Mouse (Mus musculus) layer of hippocampus, adult 18-20 months (tissue): Measurements from ENCODE around the gene Cep135. TPM values are rescaled to one million over a fixed set of nuclear protein-coding genes. Genes with fewer than 3 reads are reported as not detected.

Source experiments
- DNase-seq, 2 experiments: peaks; one replicate each; pipeline ENCODE4 v3.0.0; 2022; ENCODE audit warnings: low spot score in 2 of 2
- total RNA-seq, 2 experiments: library from RNA; stranded (reverse); gene quantifications; 2 replicates each; pipeline ENCODE4 v1.2.3; 2021

Gene Cep135
- total RNA-seq, 2 experiments from 2014 or later, result 6.0 to 6.7 TPM

GRCm38 (mm10) chr5:76683455-76683854 is 95.0 kb downstream of the Cep135 start:
- DNase-seq, result no peak

GRCm38 (mm10) chr5:76684658-76685605 is 96.4 kb downstream of the Cep135 start:
- DNase-seq, result no peak

- DNase-seq, result no peak
These were observed 99.6 kb downstream of the Cep135 start for GRCm38 (mm10) chr5:76687961-76688600.

GRCm38 (mm10) chr5:76688643-76689042 is 100.1 kb downstream of the Cep135 start:
- no peak for DNase-seq

- no peak for DNase-seq
These were observed 101.7 kb downstream of the Cep135 start for GRCm38 (mm10) chr5:76690177-76690593.

- no peak for DNase-seq
These were observed 102.8 kb downstream of the Cep135 start for GRCm38 (mm10) chr5:76691251-76691650.

- no peak for DNase-seq
These were observed 103.4 kb downstream of the Cep135 start for GRCm38 (mm10) chr5:76691706-76692424.

Other genes starting within 250 kb of the Cep135 start
- gene Nmu, start 224.9 kb upstream of the Cep135 start, total RNA-seq, result not detected
- gene Gm7271, start 104.7 kb upstream of the Cep135 start, total RNA-seq, result not detected
- gene Exoc1, start 59.4 kb upstream of the Cep135 start, total RNA-seq, result 10 to 100 TPM; 57.2 to 58.5 TPM
- gene C530008M17Rik, start 67.8 kb downstream of the Cep135 start, total RNA-seq, result 10 to 100 TPM; 83.7 to 89.5 TPM